8 mouse cellular contexts compared by ENCODE assay signal in the genomic region with DNA sequence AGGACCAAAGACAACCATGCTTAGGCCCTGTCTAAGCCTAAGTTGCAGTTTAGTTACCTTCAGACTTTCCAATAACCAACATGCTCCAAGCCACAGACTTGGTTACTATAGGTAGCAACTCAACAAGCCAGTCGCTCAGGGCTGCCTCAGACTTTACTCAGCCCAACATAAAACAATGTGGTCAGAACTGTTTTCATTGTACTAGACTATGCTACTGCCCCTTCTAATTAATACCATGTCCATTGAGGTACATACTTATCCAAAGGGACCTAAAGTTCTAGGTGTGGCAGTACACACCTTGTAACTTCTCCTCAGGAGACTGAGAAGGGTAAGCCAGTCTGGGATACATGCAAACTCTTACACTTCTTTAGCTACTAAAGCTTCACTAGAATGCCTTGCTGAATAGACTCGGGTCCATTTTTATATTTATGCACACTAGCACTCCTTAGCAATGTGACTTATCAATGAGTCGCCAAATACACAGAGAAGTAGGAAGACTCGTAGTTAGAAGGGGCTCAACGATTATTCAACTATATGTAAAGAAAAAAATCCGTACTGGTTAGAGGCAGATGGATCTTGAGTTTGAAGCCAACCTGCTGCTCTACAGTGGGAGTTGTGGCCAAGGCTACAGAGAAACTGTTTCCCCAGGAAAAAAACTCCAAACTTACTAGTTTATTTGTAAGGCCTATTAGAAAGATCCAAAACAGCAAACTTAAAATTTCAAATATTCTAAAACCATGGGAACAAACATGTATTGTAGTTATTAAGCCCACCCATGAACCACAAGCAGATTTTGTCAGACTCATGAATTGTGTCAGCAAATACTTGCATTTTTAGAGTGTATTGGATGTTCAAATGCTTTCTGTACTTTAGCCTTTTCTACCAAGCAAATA. TPM values are rescaled to one million over a fixed set of nuclear protein-coding genes. Genes with fewer than 3 reads are reported as not detected.
DNase-seq lines count a peak whose midpoint lies in the region; ATAC-seq and TF ChIP-seq lines count a peak whose summit lies in the region.

No protein-coding gene starts in this region.

- H3K4me1 ChIP-seq in kidney, postnatal 0 days (replicated peaks; ENCODE audit: insufficient read depth, low read length) = no peaks in the 10 kb centered on the region
- 0 out of 2 replicates have a peak, but pooled peaks cover 3% of the 10 kb centered on the region for H3K4me1 ChIP-seq in intestine, embryonic 15.5 days (replicated peaks)
- peaks cover 18% of the 10 kb centered on the region for H3K4me1 ChIP-seq in neural tube, embryonic 13.5 days (replicated peaks)

- peak overlapping the region; percentile 48 for H3K4me3 ChIP-seq in kidney, postnatal 0 days (replicated peaks; ENCODE audit: low read depth, low read length)
- H3K4me3 ChIP-seq in intestine, embryonic 15.5 days (replicated peaks) = no peak overlapping the region
- H3K4me3 ChIP-seq in neural tube, embryonic 13.5 days = peak overlapping the region; percentile 96
- H3K4me3 ChIP-seq in layer of hippocampus, adult 2 months = no peak overlapping the region; the same call in 1 of the 2 replicates

- TF ChIP-seq CTCF in kidney, postnatal 0 days (IDR thresholded peaks at IDR 0.05; ENCODE audit: low read depth) = no peak
- no peak for TF ChIP-seq CTCF in layer of hippocampus, adult 2 months (conservative IDR thresholded peaks at IDR 0.05)

- no peak overlapping the region for H3K9ac ChIP-seq in kidney, postnatal 0 days (ENCODE audit: low read depth, low read length)
- no peak overlapping the region for H3K9ac ChIP-seq in intestine, embryonic 15.5 days
- 0 out of 2 replicates have a peak overlapping the region, but pooled peaks have one; percentile 18 for H3K9ac ChIP-seq in neural tube, embryonic 13.5 days

- peak overlapping the region; percentile 70 for H3K4me2 ChIP-seq in kidney, postnatal 0 days (ENCODE audit: low read length)
- H3K4me2 ChIP-seq in intestine, embryonic 15.5 days (replicated peaks) = 0 out of 2 replicates have a peak overlapping the region, but pooled peaks have one; percentile 11
- H3K4me2 ChIP-seq in neural tube, embryonic 13.5 days = peak overlapping the region; percentile 94

- no peaks in the 10 kb centered on the region for H3K9me3 ChIP-seq in kidney, postnatal 0 days (replicated peaks; ENCODE audit: low read length)
- no peaks in the 10 kb centered on the region for H3K9me3 ChIP-seq in intestine, embryonic 15.5 days
- no peaks in the 10 kb centered on the region for H3K9me3 ChIP-seq in neural tube, embryonic 13.5 days

- no peak for ATAC-seq in kidney, postnatal 0 days (replicated peaks; ENCODE audit: low FRiP score, low read depth)
- ATAC-seq in intestine, embryonic 15.5 days = no peak
- no peak for ATAC-seq in neural tube, embryonic 13.5 days (ENCODE audit: low read depth)

- 75% methylated on average over 6 of the region's 6 CpGs for WGBS in kidney, postnatal 0 days
- WGBS in intestine, embryonic 15.5 days = 70% methylated on average over 6 of the region's 6 CpGs
- 87% methylated on average over 6 of the region's 6 CpGs for WGBS in neural tube, embryonic 13.5 days

- no peak overlapping the region for H3K27ac ChIP-seq in kidney, postnatal 0 days
- H3K27ac ChIP-seq in intestine, embryonic 15.5 days = no peak overlapping the region
- H3K27ac ChIP-seq in neural tube, embryonic 13.5 days (replicated peaks) = no peak overlapping the region; the same call in 1 of the 2 replicates
- H3K27ac ChIP-seq in layer of hippocampus, adult 2 months = no peak overlapping the region

- H3K27me3 ChIP-seq in kidney, postnatal 0 days (ENCODE audit: insufficient read depth, low read length) = no peaks in the 10 kb centered on the region
- H3K27me3 ChIP-seq in intestine, embryonic 15.5 days (replicated peaks) = no peaks in the 10 kb centered on the region
- no peaks in the 10 kb centered on the region for H3K27me3 ChIP-seq in neural tube, embryonic 13.5 days

- H3K36me3 ChIP-seq in kidney, postnatal 0 days (ENCODE audit: insufficient read depth, low read length) = peaks cover 9% of the 10 kb centered on the region
- peaks cover 4% of the 10 kb centered on the region for H3K36me3 ChIP-seq in intestine, embryonic 15.5 days
- H3K36me3 ChIP-seq in neural tube, embryonic 13.5 days = peaks cover 22% of the 10 kb centered on the region

- DNase-seq in kidney, postnatal 0 days (ENCODE audit: low spot score) = no peak
- no peak for DNase-seq in kidney, postnatal 14 days
- DNase-seq in embryo, embryonic 9.5 days (ENCODE audit: extremely low spot score) = peak; percentile 46
- no peak for DNase-seq in adrenal gland, adult 18-20 months (ENCODE audit: low spot score in 2 of 2)
- no peak for DNase-seq in layer of hippocampus, adult 18-20 months (ENCODE audit: low spot score in 2 of 2)
- no peak for DNase-seq in layer of hippocampus, adult 2 months (ENCODE audit: low spot score in 2 of 2)

RNA-seq across cellular contexts. Expression of gene H3f3b, which starts 6.2 kb away (rescaled TPM):
- polyA plus RNA-seq in kidney, postnatal 0 days (2015; fragmentation: Nextera tagmentation; extraction: Ambion mirVana) = 1,980 and 2,021 TPM in 2 replicates
- polyA plus RNA-seq in intestine, embryonic 15.5 days (2015; fragmentation: Nextera tagmentation; extraction: Ambion mirVana) = 1,398 and 1,618 TPM in 2 replicates
- polyA plus RNA-seq in neural tube, embryonic 13.5 days (2015; fragmentation: Nextera tagmentation; extraction: Ambion mirVana) = 2,165 and 2,421 TPM in 2 replicates
- 100 to 1,000 TPM; 248 to 269 TPM for total RNA-seq in adrenal gland, adult 18-20 months (2021)
- total RNA-seq in layer of hippocampus, adult 18-20 months (2021) = 100 to 1,000 TPM; 267 to 281 TPM
- total RNA-seq in layer of hippocampus, adult 2 months (2021) = 100 to 1,000 TPM; 285 to 322 TPM

RNA-seq across cellular contexts. Expression of gene Unk, which starts 8.5 kb away (rescaled TPM):
- polyA plus RNA-seq in kidney, postnatal 0 days (2015; fragmentation: Nextera tagmentation; extraction: Ambion mirVana) = 21.4 and 23.3 TPM in 2 replicates
- polyA plus RNA-seq in intestine, embryonic 15.5 days (2015; fragmentation: Nextera tagmentation; extraction: Ambion mirVana) = 25.7 and 27.4 TPM in 2 replicates
- 32.4 and 33.1 TPM in 2 replicates for polyA plus RNA-seq in neural tube, embryonic 13.5 days (2015; fragmentation: Nextera tagmentation; extraction: Ambion mirVana)
- 10 to 100 TPM; 16.2 to 19.2 TPM for total RNA-seq in adrenal gland, adult 18-20 months (2021)
- total RNA-seq in layer of hippocampus, adult 18-20 months (2021) = 10 to 100 TPM; 20.6 to 23.1 TPM
- 10 to 100 TPM; 26.3 to 30.8 TPM for total RNA-seq in layer of hippocampus, adult 2 months (2021)

RNA-seq across cellular contexts. Expression of gene Galk1, which starts 9.1 kb away (rescaled TPM):
- polyA plus RNA-seq in kidney, postnatal 0 days (2015; fragmentation: Nextera tagmentation; extraction: Ambion mirVana) = 149 and 156 TPM in 2 replicates
- 274 and 302 TPM in 2 replicates for polyA plus RNA-seq in intestine, embryonic 15.5 days (2015; fragmentation: Nextera tagmentation; extraction: Ambion mirVana)
- polyA plus RNA-seq in neural tube, embryonic 13.5 days (2015; fragmentation: Nextera tagmentation; extraction: Ambion mirVana) = 73.9 and 74.4 TPM in 2 replicates
- total RNA-seq in adrenal gland, adult 18-20 months (2021) = 10 to 100 TPM; 26.8 to 33.1 TPM
- total RNA-seq in layer of hippocampus, adult 18-20 months (2021) = 10 to 100 TPM; 11.7 to 14.1 TPM
- total RNA-seq in layer of hippocampus, adult 2 months (2021) = 10 to 100 TPM; 13.3 to 13.5 TPM

RNA-seq across cellular contexts. Expression of gene Itgb4, which starts 47.1 kb away (rescaled TPM):
- polyA plus RNA-seq in kidney, postnatal 0 days (2015; fragmentation: Nextera tagmentation; extraction: Ambion mirVana) = 2.9 and 3.1 TPM in 2 replicates
- polyA plus RNA-seq in intestine, embryonic 15.5 days (2015; fragmentation: Nextera tagmentation; extraction: Ambion mirVana) = 7.9 and 10.0 TPM in 2 replicates
- polyA plus RNA-seq in neural tube, embryonic 13.5 days (2015; fragmentation: Nextera tagmentation; extraction: Ambion mirVana) = 1.9 and 2.7 TPM in 2 replicates
- total RNA-seq in adrenal gland, adult 18-20 months (2021) = 1 to 10 TPM; 3.1 to 3.7 TPM
- 1 to 10 TPM; 7.9 to 8.7 TPM for total RNA-seq in layer of hippocampus, adult 18-20 months (2021)
- 1 to 10 TPM; 6.4 to 6.6 TPM for total RNA-seq in layer of hippocampus, adult 2 months (2021)

RNA-seq across cellular contexts. Expression of gene Unc13d, which starts 56.2 kb away (rescaled TPM):
- polyA plus RNA-seq in kidney, postnatal 0 days (2015; fragmentation: Nextera tagmentation; extraction: Ambion mirVana) = 0.54 and 0.75 TPM in 2 replicates
- polyA plus RNA-seq in intestine, embryonic 15.5 days (2015; fragmentation: Nextera tagmentation; extraction: Ambion mirVana) = 4.2 and 5.2 TPM in 2 replicates
- 0.70 and 1.3 TPM in 2 replicates for polyA plus RNA-seq in neural tube, embryonic 13.5 days (2015; fragmentation: Nextera tagmentation; extraction: Ambion mirVana)
- 1 to 10 TPM; 1.0 to 1.3 TPM for total RNA-seq in adrenal gland, adult 18-20 months (2021)
- 1 to 10 TPM; 1.6 to 3.0 TPM for total RNA-seq in layer of hippocampus, adult 18-20 months (2021)
- total RNA-seq in layer of hippocampus, adult 2 months (2021) = 1 to 10 TPM; 1.3 to 2.1 TPM

Comparison
In these comparisons a context has a peak if more than half of its experiments do, and no peak if none do; other contexts are left out.
1. H3K4me2 ChIP-seq: peak in every context shown above with its lines; median percentile 94 in neural tube, embryonic 13.5 days; 70 in kidney, postnatal 0 days; 11 in intestine, embryonic 15.5 days.
2. H3K4me3 ChIP-seq: peak in kidney, postnatal 0 days (single experiment) and neural tube, embryonic 13.5 days (single experiment); none in intestine, embryonic 15.5 days (single experiment) and layer of hippocampus, adult 2 months (single experiment).